Mouse (Mus musculus) midbrain, embryonic 12.5 days (tissue): Measurements from ENCODE around the gene Afap1l2. TPM values are rescaled to one million over a fixed set of nuclear protein-coding genes. Genes with fewer than 3 reads are reported as not detected.

Experiments used
- ATAC-seq: fragments of 200-750 bp; cut with Nextera tagmentation; 2 replicates; pipeline ENCODE4 v1.8.0; 2017; ENCODE audit warnings: low read depth, moderate TSS enrichment, moderate library complexity; ENCODE audit not compliant: low FRiP score
- H3K27ac ChIP-seq: fragments of 300-500 bp; sonication (generic); replicated peaks from 2 replicates; pipeline ENCODE4 v1.5.1; 2016; ENCODE audit warnings: mild to moderate bottlenecking
- H3K27me3 ChIP-seq: fragments of 300-500 bp; sonication (generic); 2 replicates; pipeline ENCODE4 v1.6.1; 2016; ENCODE audit warnings: mild to moderate bottlenecking
- H3K36me3 ChIP-seq: fragments of 300-500 bp; sonication (generic); 2 replicates; pipeline ENCODE4 v1.6.1; 2016
- H3K4me1 ChIP-seq: fragments of 300-500 bp; sonication (generic); 2 replicates; pipeline ENCODE4 v1.6.1; 2016
- H3K4me2 ChIP-seq: fragments of 300-500 bp; sonication (generic); replicated peaks from 2 replicates; pipeline ENCODE4 v1.6.1; 2016; ENCODE audit warnings: mild to moderate bottlenecking, moderate library complexity
- H3K4me3 ChIP-seq: fragments of 300-500 bp; sonication (generic); 2 replicates; pipeline ENCODE4 v1.5.1; 2016; ENCODE audit warnings: mild to moderate bottlenecking
- H3K9ac ChIP-seq: fragments of 300-500 bp; sonication (generic); replicated peaks from 2 replicates; pipeline ENCODE4 v1.6.1; 2016; ENCODE audit warnings: mild to moderate bottlenecking, moderate library complexity
- H3K9me3 ChIP-seq: fragments of 300-500 bp; sonication (generic); 2 replicates; pipeline ENCODE4 v1.6.1; 2016; ENCODE audit warnings: mild to moderate bottlenecking
- WGBS: fragments of 180-500 bp; shearing (Covaris S2); methylation state at CpG from one replicate; pipeline ENCODE4 v1.1.7; 2016; 5-methylcytosine and 5-hydroxymethylcytosine counted together
- polyA plus RNA-seq: library from polyadenylated mRNA; unstranded; fragments of >200 nt; fragmentation: Nextera tagmentation; extraction: Ambion mirVana; gene quantifications from 2 replicates; pipeline ENCODE4 v1.2.1, GENCODE M21; 2016

The Afap1l2 gene
- polyA plus RNA-seq, 1 experiment from 2014 or later: 4.9 TPM

DNA sequence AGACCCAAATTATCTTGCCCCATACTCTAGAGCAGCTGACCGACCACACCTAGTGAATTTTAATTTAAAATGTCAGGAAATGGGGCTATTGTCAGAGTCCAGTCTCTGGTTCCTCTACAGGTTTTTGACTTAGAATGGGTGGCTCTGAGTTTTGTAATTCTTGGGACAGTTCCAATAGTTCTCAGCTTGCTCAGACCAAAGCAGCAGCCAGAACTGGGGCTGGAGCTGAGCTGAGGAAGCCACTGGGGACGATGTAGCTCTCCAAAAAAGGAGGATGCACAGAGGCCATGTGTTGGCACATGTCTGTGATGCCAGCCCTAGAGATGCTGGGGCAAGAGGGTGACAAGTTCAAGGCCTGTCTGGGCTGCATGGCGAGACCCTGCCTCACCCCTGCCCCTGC is 78.6 kb downstream of the Afap1l2 start:
- no peaks in the 10 kb centered on the region for H3K4me1 ChIP-seq
- WGBS: 86% methylated on average over 3 of the region's 3 CpGs
- ATAC-seq: no peak
- no peaks in the 10 kb centered on the region for H3K36me3 ChIP-seq
- no peak overlapping the region for H3K4me2 ChIP-seq
- H3K27ac ChIP-seq: no peak overlapping the region
- H3K4me3 ChIP-seq: no peak overlapping the region
- no peaks in the 10 kb centered on the region for H3K9me3 ChIP-seq
- no peaks in the 10 kb centered on the region for H3K27me3 ChIP-seq
- no peak overlapping the region for H3K9ac ChIP-seq

DNA sequence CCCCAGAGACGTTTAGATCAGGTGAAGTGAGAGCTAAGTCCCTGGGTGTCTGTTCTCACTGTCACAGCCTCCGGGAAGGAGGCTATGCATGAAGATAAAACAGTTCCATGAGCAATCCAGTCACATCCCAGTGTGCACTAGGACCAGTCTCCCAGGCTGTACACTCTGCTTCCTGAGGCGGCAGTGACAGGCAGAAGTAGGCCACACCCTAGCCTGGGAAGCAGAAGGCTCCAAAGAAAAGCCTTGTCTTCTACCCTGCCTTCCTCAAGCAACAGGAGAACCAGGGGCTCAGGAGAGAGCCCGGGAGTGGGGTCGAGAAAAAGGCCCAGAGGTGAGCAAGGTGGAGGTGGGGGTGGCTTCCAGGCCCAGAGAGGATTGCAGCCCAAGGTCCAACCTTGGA is 86.3 kb downstream of the Afap1l2 start:
- H3K27me3 ChIP-seq: no peaks in the 10 kb centered on the region
- H3K9me3 ChIP-seq: no peaks in the 10 kb centered on the region
- no peak overlapping the region for H3K27ac ChIP-seq
- no peak overlapping the region for H3K4me3 ChIP-seq
- H3K36me3 ChIP-seq: no peaks in the 10 kb centered on the region
- H3K9ac ChIP-seq: no peak overlapping the region
- no peak for ATAC-seq
- H3K4me1 ChIP-seq: no peaks in the 10 kb centered on the region
- WGBS: 77% methylated on average over 5 of the region's 5 CpGs
- no peak overlapping the region for H3K4me2 ChIP-seq

DNA sequence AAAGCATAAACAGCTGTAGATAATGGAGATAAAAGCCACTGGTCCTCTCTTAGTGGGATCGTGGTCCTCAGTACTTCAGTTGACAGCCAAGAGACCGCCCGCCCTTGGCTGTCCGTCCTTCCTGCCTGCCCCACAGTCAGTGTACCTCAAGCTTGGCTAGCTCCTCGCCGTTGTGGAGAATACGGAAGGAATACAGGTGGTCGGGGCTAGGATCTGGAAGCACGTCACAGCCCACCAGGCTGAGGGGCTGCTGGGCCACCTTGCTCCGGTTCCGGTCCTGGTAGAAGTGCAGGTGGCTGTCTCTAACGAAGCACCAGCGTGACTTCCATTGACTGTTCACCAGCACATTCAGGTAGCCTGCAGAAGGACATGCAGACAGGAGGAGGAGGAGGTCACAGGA is 87.8 kb downstream of the Afap1l2 start:
- 90% methylated on average over 13 of the region's 13 CpGs for WGBS

DNA sequence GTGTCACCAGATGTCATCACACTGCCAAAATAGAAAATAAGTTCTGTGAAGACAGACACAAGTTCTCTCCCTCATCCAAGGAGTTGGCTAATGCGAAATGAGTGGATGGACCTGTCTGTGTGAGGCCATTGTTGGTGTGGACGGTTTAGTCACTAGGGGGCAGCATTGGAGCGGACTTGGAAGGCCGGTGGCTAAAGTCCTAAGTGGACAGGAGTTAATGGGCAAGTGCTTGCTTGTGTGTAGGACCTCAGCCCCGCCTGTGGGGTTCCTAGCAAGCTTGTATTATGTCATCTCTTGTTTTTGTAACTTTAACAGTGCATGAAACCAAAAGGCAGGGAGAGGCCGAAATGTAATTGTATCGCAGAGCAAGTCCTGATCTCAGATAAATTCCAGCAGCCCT is 88.4 kb downstream of the Afap1l2 start:
- H3K4me2 ChIP-seq: no peak overlapping the region
- ATAC-seq: peak; percentile 54; the same call in 1 of the 2 replicates
- no peaks in the 10 kb centered on the region for H3K27me3 ChIP-seq
- no peaks in the 10 kb centered on the region for H3K9me3 ChIP-seq
- H3K4me3 ChIP-seq: no peak overlapping the region
- H3K9ac ChIP-seq: no peak overlapping the region
- H3K4me1 ChIP-seq: no peaks in the 10 kb centered on the region
- no peak overlapping the region for H3K27ac ChIP-seq
- WGBS: 25% methylated on average over 7 of the region's 7 CpGs
- no peaks in the 10 kb centered on the region for H3K36me3 ChIP-seq

More for the DNA sequence above, 87.8 kb downstream of the Afap1l2 start:
- no peak overlapping the region for H3K27ac ChIP-seq
- no peak for ATAC-seq
- no peaks in the 10 kb centered on the region for H3K27me3 ChIP-seq
- no peaks in the 10 kb centered on the region for H3K36me3 ChIP-seq
- H3K9me3 ChIP-seq: no peaks in the 10 kb centered on the region
- no peak overlapping the region for H3K9ac ChIP-seq
- H3K4me1 ChIP-seq: no peaks in the 10 kb centered on the region
- H3K4me2 ChIP-seq: no peak overlapping the region
- no peak overlapping the region for H3K4me3 ChIP-seq

DNA sequence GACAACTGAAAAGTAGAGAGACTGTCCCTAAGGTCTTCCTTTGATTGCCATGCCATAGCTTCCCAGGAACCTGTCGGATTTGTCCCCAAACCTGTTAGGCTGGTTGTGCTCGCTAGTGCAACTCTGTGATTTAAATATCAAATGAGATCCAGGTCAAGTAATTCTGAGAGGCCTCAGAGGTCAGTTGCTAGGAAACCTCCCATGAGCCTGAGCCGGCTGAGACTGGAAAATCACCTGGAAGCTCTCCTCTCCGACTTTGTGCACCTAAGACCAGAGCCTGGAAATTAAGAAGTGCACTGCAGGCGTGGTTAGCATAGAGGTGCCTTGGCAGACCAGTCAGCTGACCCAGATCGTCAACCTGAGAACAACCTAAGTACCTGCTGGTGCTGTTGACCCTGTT is 92.9 kb downstream of the Afap1l2 start:
- WGBS: 53% methylated on average over 6 of the region's 6 CpGs
- 0 out of 2 replicates have a peak, but pooled peaks cover 3% of the 10 kb centered on the region for H3K9me3 ChIP-seq
- H3K4me1 ChIP-seq: no peaks in the 10 kb centered on the region
- H3K27ac ChIP-seq: no peak overlapping the region
- no peak overlapping the region for H3K4me2 ChIP-seq
- H3K4me3 ChIP-seq: no peak overlapping the region
- 0 out of 2 replicates have a peak, but pooled peaks cover 3% of the 10 kb centered on the region for H3K27me3 ChIP-seq
- no peak for ATAC-seq
- H3K9ac ChIP-seq: no peak overlapping the region
- no peaks in the 10 kb centered on the region for H3K36me3 ChIP-seq

DNA sequence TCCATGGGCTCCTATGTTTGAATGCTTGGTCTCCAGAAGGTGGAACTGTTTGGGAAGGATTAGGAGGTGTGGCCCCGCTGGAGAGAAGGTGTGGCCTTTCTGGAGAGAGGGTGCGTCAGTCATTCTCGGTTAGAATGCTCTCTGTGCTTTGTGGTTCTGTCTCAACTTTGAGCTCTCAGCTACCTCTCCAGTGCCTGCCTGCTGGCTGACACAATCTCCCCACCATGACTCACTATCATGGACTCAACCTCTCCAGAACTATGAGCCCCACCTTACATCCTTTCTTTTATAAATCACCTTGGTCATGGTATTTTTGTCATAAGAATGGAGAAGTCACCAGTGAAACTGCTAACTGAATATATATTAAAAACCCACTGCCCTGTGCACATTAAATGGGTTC is 93.4 kb downstream of the Afap1l2 start:
- 94% methylated on average over 3 of the region's 3 CpGs for WGBS
- H3K4me1 ChIP-seq: no peaks in the 10 kb centered on the region
- no peak for ATAC-seq
- 0 out of 2 replicates have a peak, but pooled peaks cover 3% of the 10 kb centered on the region for H3K27me3 ChIP-seq
- no peak overlapping the region for H3K4me3 ChIP-seq
- H3K9me3 ChIP-seq: 0 out of 2 replicates have a peak, but pooled peaks cover 3% of the 10 kb centered on the region
- H3K36me3 ChIP-seq: no peaks in the 10 kb centered on the region
- H3K9ac ChIP-seq: no peak overlapping the region
- no peak overlapping the region for H3K27ac ChIP-seq
- H3K4me2 ChIP-seq: no peak overlapping the region

DNA sequence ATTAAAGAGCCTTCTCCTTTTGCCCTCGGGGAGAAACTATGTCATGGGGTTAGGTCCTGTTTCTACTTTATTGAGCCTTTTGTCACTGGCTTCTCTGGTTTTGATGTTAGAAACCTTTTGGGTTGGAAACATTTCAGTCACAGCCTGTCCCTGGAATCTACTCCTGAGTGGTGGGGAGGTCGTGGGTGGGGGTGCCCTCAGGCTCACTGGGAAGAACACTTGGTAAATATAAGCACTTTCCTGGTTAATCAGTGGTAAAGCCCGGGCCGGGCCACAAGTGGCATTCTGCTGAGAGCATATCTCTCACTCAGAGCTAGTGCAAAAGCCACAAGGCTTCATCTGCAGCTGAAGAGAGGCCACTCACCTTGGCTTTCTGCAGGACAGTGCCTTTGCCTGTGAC is 94.3 kb downstream of the Afap1l2 start:
- Histone ChIP-seq H3K9me3 (0 out of 2 replicates have a peak, but pooled peaks cover 3% of the 10 kb centered on the region), H3K36me3 (no peaks in the 10 kb centered on the region), H3K4me1 (no peaks in the 10 kb centered on the region), H3K4me3 (no peak overlapping the region), H3K9ac (no peak overlapping the region), H3K27ac (no peak overlapping the region), H3K27me3 (0 out of 2 replicates have a peak, but pooled peaks cover 3% of the 10 kb centered on the region), H3K4me2 (no peak overlapping the region)
- 92% methylated on average over 4 of the region's 4 CpGs for WGBS
- no peak for ATAC-seq

DNA sequence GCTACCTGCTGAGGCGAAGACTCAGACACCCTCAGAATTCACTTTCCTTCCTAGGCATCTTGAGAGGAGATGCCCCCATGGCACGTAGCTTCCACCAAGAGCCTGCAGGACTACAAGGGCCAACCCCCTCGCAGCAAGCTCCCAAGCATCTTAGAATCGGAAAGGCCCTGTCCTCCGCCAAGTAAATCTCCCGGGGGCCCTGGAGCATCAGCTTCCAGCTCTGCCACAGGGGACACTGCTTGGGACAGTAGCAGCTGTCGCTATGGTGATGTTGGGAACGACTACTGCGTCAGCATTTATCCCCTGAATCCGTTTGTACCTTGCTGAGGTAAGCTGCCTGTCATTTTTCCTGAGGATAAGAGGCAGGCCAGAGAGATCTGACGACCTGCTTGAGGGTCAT is 97.5 kb downstream of the Afap1l2 start:
- Histone ChIP-seq H3K9me3 (0 out of 2 replicates have a peak, but pooled peaks cover 3% of the 10 kb centered on the region), H3K4me3 (no peak overlapping the region), H3K4me2 (no peak overlapping the region), H3K36me3 (no peaks in the 10 kb centered on the region), H3K27me3 (0 out of 2 replicates have a peak, but pooled peaks cover 3% of the 10 kb centered on the region), H3K27ac (no peak overlapping the region), H3K9ac (no peak overlapping the region), H3K4me1 (no peaks in the 10 kb centered on the region)
- ATAC-seq: no peak
- 57% methylated on average over 11 of the region's 11 CpGs for WGBS

DNA sequence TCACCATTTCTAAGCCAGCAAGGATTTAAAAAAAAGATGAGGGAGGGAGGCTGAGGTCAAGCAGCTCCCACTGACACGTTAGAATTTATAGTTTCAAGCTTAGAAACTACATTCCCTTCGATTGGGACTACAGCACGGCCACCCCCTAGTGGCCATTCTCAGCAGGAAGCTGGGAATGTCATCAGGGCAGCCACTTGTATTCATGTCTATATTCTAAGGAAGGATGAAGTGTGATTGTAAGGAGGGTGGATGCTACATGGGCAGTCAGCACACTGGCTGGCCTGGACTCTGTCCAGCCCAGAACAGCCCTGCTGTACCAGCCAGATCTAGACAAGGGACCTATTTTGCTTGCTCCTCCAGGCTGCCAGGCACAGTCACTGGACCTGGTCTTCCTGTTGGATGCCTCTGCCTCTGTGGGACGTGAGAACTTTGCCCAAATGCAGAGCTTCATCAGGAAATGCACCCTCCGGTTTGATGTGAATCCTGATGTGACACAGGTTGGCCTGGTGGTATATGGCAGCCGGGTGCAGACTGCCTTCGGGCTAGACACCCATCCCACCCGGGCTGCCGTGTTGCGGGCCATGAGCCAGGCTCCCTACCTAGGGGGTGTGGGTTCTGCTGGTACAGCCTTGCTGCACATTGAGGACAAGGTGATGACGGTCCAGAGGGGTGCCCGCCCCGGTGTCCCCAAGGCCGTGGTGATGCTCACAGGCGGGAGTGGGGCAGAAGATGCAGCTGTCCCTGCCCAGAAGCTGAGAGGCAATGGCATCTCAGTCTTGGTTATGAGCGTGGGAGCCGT is 99.4 kb downstream of the Afap1l2 start:
- H3K9ac ChIP-seq: no peak overlapping the region
- H3K27me3 ChIP-seq: 0 out of 2 replicates have a peak, but pooled peaks cover 3% of the 10 kb centered on the region
- no peak overlapping the region for H3K4me2 ChIP-seq
- 75% methylated on average over 17 of the region's 17 CpGs for WGBS
- H3K27ac ChIP-seq: no peak overlapping the region
- no peak for ATAC-seq
- H3K4me1 ChIP-seq: 0 out of 2 replicates have a peak, but pooled peaks cover 8% of the 10 kb centered on the region
- H3K9me3 ChIP-seq: 0 out of 2 replicates have a peak, but pooled peaks cover 3% of the 10 kb centered on the region
- no peak overlapping the region for H3K4me3 ChIP-seq
- H3K36me3 ChIP-seq: no peaks in the 10 kb centered on the region

DNA sequence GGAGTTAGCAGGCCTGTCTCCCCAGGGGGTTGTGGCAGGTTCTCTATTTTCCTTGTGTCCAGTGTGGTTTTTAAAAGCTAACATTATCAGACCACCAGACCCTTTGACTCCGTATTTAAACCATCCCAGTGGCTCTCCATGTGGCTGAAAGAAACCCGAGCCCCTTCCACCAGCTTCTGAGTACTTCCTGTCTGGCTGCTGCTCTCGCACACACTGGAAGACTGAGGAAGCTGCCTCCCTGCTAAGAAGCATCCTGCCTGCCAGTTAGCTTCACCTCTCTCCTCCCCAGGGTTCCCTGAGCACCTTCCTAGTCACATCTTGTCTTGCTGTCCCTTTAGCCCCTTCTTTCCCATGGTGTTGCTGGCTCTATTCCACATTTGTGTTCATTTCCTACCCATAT is 100.2 kb downstream of the Afap1l2 start:
- H3K9ac ChIP-seq: no peak overlapping the region
- H3K36me3 ChIP-seq: no peaks in the 10 kb centered on the region
- H3K27me3 ChIP-seq: 0 out of 2 replicates have a peak, but pooled peaks cover 3% of the 10 kb centered on the region
- no peak overlapping the region for H3K4me3 ChIP-seq
- 58% methylated on average over 3 of the region's 3 CpGs for WGBS
- ATAC-seq: no peak
- H3K9me3 ChIP-seq: no peaks in the 10 kb centered on the region
- 0 out of 2 replicates have a peak, but pooled peaks cover 9% of the 10 kb centered on the region for H3K4me1 ChIP-seq
- no peak overlapping the region for H3K27ac ChIP-seq
- H3K4me2 ChIP-seq: no peak overlapping the region

DNA sequence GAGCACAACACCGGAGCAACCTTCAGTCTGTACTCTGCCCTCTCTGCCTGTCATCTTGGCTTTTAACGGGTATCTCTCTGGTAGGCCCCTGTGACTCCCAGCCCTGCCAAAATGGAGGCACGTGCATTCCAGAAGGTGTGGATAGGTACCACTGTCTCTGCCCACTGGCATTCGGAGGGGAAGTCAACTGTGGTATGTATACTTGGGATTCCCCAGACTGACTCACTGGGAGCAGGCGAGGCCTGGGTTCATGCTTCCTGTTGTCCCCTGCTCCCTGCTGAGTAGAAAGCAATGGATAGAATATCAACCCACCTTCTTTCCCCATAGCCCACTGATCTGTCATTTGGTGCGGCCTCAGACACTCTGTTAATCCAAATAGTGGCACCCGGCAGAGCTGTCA is 102.6 kb downstream of the Afap1l2 start:
- Histone ChIP-seq H3K4me1 (0 out of 2 replicates have a peak, but pooled peaks cover 9% of the 10 kb centered on the region), H3K4me2 (no peak overlapping the region), H3K4me3 (no peak overlapping the region), H3K27ac (no peak overlapping the region), H3K9me3 (no peaks in the 10 kb centered on the region), H3K36me3 (no peaks in the 10 kb centered on the region), H3K27me3 (no peaks in the 10 kb centered on the region), H3K9ac (no peak overlapping the region)
- ATAC-seq: no peak
- WGBS: 85% methylated on average over 7 of the region's 7 CpGs

DNA sequence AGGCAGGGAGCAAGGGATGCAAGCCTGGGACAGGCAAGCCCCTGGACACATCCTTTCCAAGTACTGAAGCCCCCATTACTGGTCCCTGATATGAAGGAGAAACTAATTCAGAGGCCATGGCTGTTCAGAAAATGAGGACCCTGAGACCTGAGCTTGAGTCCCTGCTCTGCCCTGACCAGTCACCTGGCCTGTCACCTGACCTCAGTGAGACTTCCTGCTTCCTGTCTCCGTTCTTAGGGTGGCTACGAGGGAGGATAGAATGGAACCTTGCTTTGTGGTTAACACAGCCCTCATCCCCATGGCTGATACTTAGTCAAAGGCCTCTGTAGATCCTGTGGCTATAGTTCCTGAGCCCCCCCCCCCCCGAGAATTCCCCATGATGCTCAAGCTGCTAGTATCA is 103.9 kb downstream of the Afap1l2 start:
- WGBS: 88% methylated on average over 3 of the region's 3 CpGs
- ATAC-seq: no peak
- no peak overlapping the region for H3K4me3 ChIP-seq

More for the DNA sequence above, 103.9 kb downstream of the Afap1l2 start:
- Histone ChIP-seq H3K4me2 (no peak overlapping the region), H3K9ac (no peak overlapping the region), H3K9me3 (no peaks in the 10 kb centered on the region), H3K27ac (no peak overlapping the region), H3K4me1 (0 out of 2 replicates have a peak, but pooled peaks cover 9% of the 10 kb centered on the region), H3K27me3 (no peaks in the 10 kb centered on the region), H3K36me3 (no peaks in the 10 kb centered on the region)
